Mouse (Mus musculus) kidney, adult 2 months (tissue): ENCODE data around the gene Dph6.

Source experiments
- CTCF ChIP-seq: fragments of 200-500 bp; conservative IDR thresholded peaks from 2 replicates; pipeline ENCODE4 v1.5.1; 2011; ENCODE audit warnings: low read depth, mild to moderate bottlenecking, control low read depth, low read length, moderate library complexity, mixed read lengths; ENCODE audit not compliant: insufficient read depth, insufficient read length
- POLR2A ChIP-seq: fragments of 200-500 bp; IDR thresholded peaks from one replicate; pipeline ENCODE4 v1.6.1; 2011; ENCODE audit warnings: low read depth, low read length, control low read depth

DNA sequence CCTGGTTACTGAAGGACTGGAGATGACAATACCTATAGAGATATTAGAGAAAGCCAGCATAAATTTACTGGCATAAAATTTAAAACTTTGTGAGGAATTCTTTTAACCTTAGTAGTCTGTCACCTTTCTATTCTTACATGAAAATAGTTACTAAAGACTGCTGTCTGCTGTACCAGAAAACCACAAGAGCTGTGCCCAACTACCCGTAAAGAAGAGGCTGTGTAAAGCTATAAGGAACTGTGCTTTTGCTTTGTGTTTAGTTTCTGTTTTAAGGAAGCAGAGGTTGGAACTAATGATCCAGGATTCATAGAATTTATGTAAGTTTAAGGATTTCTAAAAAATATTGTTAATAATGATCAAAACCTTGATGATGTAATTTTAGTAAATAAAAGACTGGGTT, 19.1 kb upstream of the Dph6 start:
- TF ChIP-seq CTCF (no peak), POLR2A (no peak)
